Mouse (Mus musculus) Patski (cell line): Measurements from ENCODE around the gene Aida. TPM values are rescaled to one million over a fixed set of nuclear protein-coding genes. Genes with fewer than 3 reads are reported as not detected.

ENCODE experiments used
- ATAC-seq: fragments of 100-300 bp; one replicate; pipeline ENCODE4 v1.8.0; 2021
- CTCF ChIA-PET: fragments of 350-600 bp; sonication (Branson Sonifier 250); formaldehyde crosslinking; loops from one replicate; lab custom pipeline; 2022; ENCODE audit warnings: inconsistent platforms; lab: Charles Lee
- POLR2A ChIA-PET: fragments of 350-600 bp; sonication (Branson Sonifier 250); formaldehyde crosslinking; loops from one replicate; lab custom pipeline; 2022; ENCODE audit warnings: antibody characterized with exemption, inconsistent platforms; lab: Charles Lee
- DNase-seq: peaks from one replicate; pipeline ENCODE4 v3.0.0-alpha.2; 2011; ENCODE audit warnings: low read depth, low spot score
- H3K27me3 ChIP-seq: fragments of 371-371 bp; one replicate; pipeline ENCODE4 v1.5.1; 2021
- CTCF ChIP-seq: fragments of 100-300 bp; IDR thresholded peaks from one replicate; pipeline ENCODE4 v1.5.1; 2021
- in situ Hi-C: fragments of 300-500 bp; cut with MboI; formaldehyde crosslinking; loops from 3 replicates; pipeline ENCODE4 v1.11.1; 2018; ENCODE audit warnings: low pct_unique_long_range_greater_than_20kb, mixed read lengths
- polyA plus RNA-seq: library from polyadenylated mRNA; unstranded; gene quantifications from one replicate; pipeline ENCODE4 v1.2.3, GENCODE M21; 2021

Gene Aida
- polyA plus RNA-seq, result 46.9 TPM

- TF ChIP-seq CTCF, result no peak
- CTCF ChIA-PET, result no interaction called here
- no peak for DNase-seq
- ATAC-seq, result peak; percentile 5
- POLR2A ChIA-PET, result interaction anchor here (1.6 kb wide), 1 partner anchor 8 kb away, joined by 6 read pairs; no protein-coding TSS in a partner anchor
- in situ Hi-C loops, result no loop called here
- no peaks in the 10 kb centered on the region for H3K27me3 ChIP-seq
Observed at GRCm38 (mm10) chr1:183296465-183296864, at the start of gene Aida. Gene Aida, plus strand, starts transcription at chr1:183296590.

- ChIA-PET CTCF (no interaction called here), POLR2A (interaction anchor here (0.6 kb wide), 1 partner anchor 167 kb away, joined by 3 read pairs; no protein-coding TSS in a partner anchor)
- TF ChIP-seq CTCF, result no peak
- peaks cover under 1% of the 10 kb centered on the region for H3K27me3 ChIP-seq
- in situ Hi-C loops, result no loop called here
- ATAC-seq (no peak), DNase-seq (no peak)
Observed at GRCm38 (mm10) chr1:183248144-183248543, 48.2 kb upstream of the Aida start.

GRCm38 (mm10) chr1:183250612-183251011, 45.8 kb upstream of the Aida start:
- no peak for ATAC-seq
- CTCF ChIA-PET, result no interaction called here
- POLR2A ChIA-PET, result no interaction called here
- DNase-seq, result no peak
- in situ Hi-C loops, result no loop called here
- TF ChIP-seq CTCF, result no peak
- H3K27me3 ChIP-seq, result no peaks in the 10 kb centered on the region

GRCm38 (mm10) chr1:183251818-183252217, 44.6 kb upstream of the Aida start:
- TF ChIP-seq CTCF, result no peak
- no peak for ATAC-seq
- in situ Hi-C loops, result no loop called here
- CTCF ChIA-PET, result no interaction called here
- POLR2A ChIA-PET, result no interaction called here
- no peak for DNase-seq
- no peaks in the 10 kb centered on the region for H3K27me3 ChIP-seq

GRCm38 (mm10) chr1:183252574-183252973, 43.8 kb upstream of the Aida start:
- ChIA-PET CTCF (no interaction called here), POLR2A (no interaction called here)
- DNase-seq (no peak), ATAC-seq (no peak)
- TF ChIP-seq CTCF, result no peak
- no peaks in the 10 kb centered on the region for H3K27me3 ChIP-seq
- in situ Hi-C loops, result no loop called here

- no peak for DNase-seq
Observed at GRCm38 (mm10) chr1:183264145-183265008, 32.0 kb upstream of the Aida start.

GRCm38 (mm10) chr1:183265921-183266467, 30.4 kb upstream of the Aida start:
- TF ChIP-seq CTCF, result no peak
- in situ Hi-C loops, result no loop called here
- ATAC-seq (no peak), DNase-seq (no peak)
- H3K27me3 ChIP-seq, result no peaks in the 10 kb centered on the region
- ChIA-PET CTCF (no interaction called here), POLR2A (no interaction called here)

More at GRCm38 (mm10) chr1:183264145-183265008, 32.0 kb upstream of the Aida start:
- no peaks in the 10 kb centered on the region for H3K27me3 ChIP-seq
- ChIA-PET POLR2A (interaction anchor here (0.8 kb wide), 1 partner anchor 18 kb away, joined by 4 read pairs; no protein-coding TSS in a partner anchor), CTCF (no interaction called here)
- TF ChIP-seq CTCF, result no peak
- in situ Hi-C loops, result no loop called here
- no peak for ATAC-seq

GRCm38 (mm10) chr1:183267666-183268065, 28.7 kb upstream of the Aida start:
- ChIA-PET CTCF (interaction anchor here (1.2 to 1.4 kb wide), 2 partner anchors 8 to 282 kb away, joined by 3 read pairs; no protein-coding TSS in a partner anchor), POLR2A (interaction anchor here (1.1 kb wide), 1 partner anchor 452 kb away, joined by 3 read pairs; no protein-coding TSS in a partner anchor)
- no peaks in the 10 kb centered on the region for H3K27me3 ChIP-seq
- in situ Hi-C loops, result no loop called here
- ATAC-seq (no peak), DNase-seq (no peak)
- TF ChIP-seq CTCF, result no peak

GRCm38 (mm10) chr1:183272867-183273818, 23.2 kb upstream of the Aida start:
- DNase-seq (no peak), ATAC-seq (no peak)
- in situ Hi-C loops, result loop anchor here (10.0 kb wide), 1 partner anchor 718 kb away; no protein-coding TSS in a partner anchor
- ChIA-PET CTCF (interaction anchor here (0.9 to 2.4 kb wide), 10 partner anchors 10 to 713 kb away, joined by 3 to 7 read pairs (median 4); no protein-coding TSS in a partner anchor), POLR2A (interaction anchor here (0.6 to 1.0 kb wide), 6 partner anchors 11 to 388 kb away, joined by 3 to 5 read pairs (median 4); no protein-coding TSS in a partner anchor)
- peak; percentile 46 for TF ChIP-seq CTCF
- no peaks in the 10 kb centered on the region for H3K27me3 ChIP-seq

GRCm38 (mm10) chr1:183274385-183274784, 22.0 kb upstream of the Aida start:
- ChIA-PET CTCF (interaction anchor here (1.7 kb wide), 1 partner anchor 34 kb away, joined by 4 read pairs; no protein-coding TSS in a partner anchor), POLR2A (no interaction called here)
- no peak for TF ChIP-seq CTCF
- in situ Hi-C loops, result loop anchor here (10.0 kb wide), 1 partner anchor 720 kb away; no protein-coding TSS in a partner anchor
- ATAC-seq, result no peak
- H3K27me3 ChIP-seq, result no peaks in the 10 kb centered on the region
- no peak for DNase-seq
